Mouse (Mus musculus) embryo, embryonic 9.5 days (tissue): ENCODE results near the gene Erc2.

Experiments used
- DNase-seq: peaks from one replicate; pipeline ENCODE4 v3.0.0-alpha.2; 2017; ENCODE audit errors: extremely low spot score

Gene Erc2

GRCm38 (mm10) chr14:28288926-28289325, 666.7 kb downstream of the Erc2 start:
- no peak for DNase-seq

- DNase-seq = no peak
These were observed 671.7 kb downstream of the Erc2 start for GRCm38 (mm10) chr14:28293921-28294320.

GRCm38 (mm10) chr14:28295145-28295544, 672.9 kb downstream of the Erc2 start:
- DNase-seq = peak; percentile 34

DNA sequence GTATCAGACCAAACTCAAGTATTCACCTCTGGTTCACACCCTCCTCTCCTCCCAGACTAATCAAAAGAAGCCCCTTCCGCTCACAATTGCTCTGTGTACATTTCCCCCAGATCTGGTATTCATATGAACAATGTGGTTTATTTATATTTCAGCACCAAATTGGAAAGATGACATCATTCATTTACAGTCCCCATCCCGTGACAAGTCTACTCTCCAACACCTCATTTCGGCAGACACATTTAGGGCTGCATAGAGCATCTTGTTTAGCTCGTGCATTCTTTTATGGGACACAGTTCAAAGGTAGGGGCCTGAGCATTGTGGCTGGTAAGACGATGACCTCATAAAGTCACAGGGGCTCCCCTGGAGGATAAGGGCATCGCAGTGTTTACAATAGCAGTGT, 677.9 kb downstream of the Erc2 start:
- no peak for DNase-seq

- DNase-seq = peak; percentile 22
These were observed 679.0 kb downstream of the Erc2 start for GRCm38 (mm10) chr14:28301251-28301650.

DNA sequence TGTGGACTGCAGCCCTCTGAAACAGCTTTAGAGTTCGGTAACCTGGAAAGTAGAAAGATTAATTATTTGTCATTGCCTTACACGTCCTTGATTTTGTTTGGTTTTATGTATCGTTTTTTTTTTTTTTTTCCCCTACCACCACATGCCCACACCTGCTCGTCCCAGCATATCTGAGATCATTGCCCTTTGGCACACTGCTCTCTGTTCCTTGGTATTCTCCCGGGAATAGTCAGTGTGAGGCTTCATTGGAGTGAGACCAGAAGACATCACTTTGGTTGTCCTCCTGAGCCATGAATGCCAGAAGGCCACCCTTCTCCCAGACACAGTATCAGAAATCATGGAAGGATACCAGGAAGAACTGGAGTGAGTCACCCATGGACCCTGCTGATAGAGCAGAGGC, 681.9 kb downstream of the Erc2 start:
- no peak for DNase-seq

- no peak for DNase-seq
These were observed 686.4 kb downstream of the Erc2 start for GRCm38 (mm10) chr14:28308661-28309060.

- no peak for DNase-seq
These were observed 694.6 kb downstream of the Erc2 start for GRCm38 (mm10) chr14:28316851-28317250.

DNA sequence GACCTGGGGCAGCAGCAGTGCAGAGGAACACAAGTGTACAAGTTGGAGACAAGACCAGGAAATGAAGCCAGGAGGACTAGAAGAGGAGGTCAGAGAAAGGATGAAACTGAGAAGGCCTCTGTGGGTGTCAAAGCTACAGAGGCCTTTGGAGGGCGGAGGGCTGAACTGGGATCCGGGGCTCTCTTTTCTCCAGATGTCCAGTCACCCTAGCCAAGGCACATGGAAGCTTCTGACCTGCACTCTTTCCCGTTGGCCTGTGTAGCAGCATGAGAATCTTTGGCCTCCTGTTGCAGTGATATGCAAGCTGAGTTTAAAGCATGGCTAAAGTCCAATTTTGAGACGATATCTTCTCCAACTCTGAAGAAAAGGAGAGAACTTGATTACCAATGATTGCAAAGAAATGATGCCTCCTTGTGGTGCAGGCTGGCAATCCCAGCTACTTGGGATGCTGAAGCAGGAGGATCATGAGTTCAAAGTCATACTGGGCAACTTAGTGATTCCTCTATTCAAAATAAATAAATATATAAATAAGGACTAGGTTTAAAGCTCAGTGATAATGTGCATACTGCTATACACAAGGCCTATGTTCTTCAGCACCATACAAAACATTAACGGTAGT, 699.8 kb downstream of the Erc2 start:
- no peak for DNase-seq

DNA sequence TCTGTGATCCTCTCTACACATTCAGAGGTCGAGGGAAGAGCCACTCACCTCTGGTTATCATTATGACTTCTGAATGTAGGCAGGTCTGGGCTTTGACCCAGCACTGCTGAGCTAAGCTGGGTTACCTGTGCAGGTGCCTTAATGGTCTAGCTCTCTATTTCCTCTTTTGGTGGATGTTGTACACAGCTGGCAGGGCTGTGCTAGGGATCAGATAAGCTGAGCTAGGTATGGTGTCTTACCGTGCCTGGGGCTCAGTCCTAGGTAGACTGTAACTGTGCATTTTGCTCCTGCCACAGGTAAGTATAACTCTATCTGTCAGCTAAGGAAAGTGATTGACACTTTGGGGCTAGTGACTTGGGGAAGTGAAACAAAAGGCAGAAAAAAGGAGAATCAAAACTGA, 701.0 kb downstream of the Erc2 start:
- DNase-seq = no peak

GRCm38 (mm10) chr14:28323727-28324126, 701.5 kb downstream of the Erc2 start:
- DNase-seq = no peak

DNA sequence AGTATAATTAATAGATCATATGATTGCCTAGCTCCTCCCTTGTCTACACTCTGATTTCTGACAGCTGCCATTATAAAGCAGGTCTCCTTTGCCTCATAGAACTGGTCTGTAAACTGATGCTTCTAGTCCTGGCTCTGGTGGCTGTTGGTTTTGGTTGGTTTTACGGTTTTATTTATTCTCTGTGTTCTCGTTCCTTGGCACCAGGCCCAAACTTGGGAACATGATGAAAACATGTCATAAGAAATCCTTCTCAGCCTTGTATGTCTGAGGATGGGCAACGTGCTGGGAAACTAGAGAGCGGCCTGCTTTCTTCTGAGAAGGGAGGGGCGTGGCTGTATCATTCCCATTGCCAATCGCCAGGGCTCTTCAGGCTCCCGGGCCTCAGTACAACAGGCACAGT, 704.2 kb downstream of the Erc2 start:
- DNase-seq = no peak

- no peak for DNase-seq
These were observed 706.3 kb downstream of the Erc2 start for GRCm38 (mm10) chr14:28328512-28328911.

- no peak for DNase-seq
These were observed 708.9 kb downstream of the Erc2 start for GRCm38 (mm10) chr14:28331108-28331507.

DNA sequence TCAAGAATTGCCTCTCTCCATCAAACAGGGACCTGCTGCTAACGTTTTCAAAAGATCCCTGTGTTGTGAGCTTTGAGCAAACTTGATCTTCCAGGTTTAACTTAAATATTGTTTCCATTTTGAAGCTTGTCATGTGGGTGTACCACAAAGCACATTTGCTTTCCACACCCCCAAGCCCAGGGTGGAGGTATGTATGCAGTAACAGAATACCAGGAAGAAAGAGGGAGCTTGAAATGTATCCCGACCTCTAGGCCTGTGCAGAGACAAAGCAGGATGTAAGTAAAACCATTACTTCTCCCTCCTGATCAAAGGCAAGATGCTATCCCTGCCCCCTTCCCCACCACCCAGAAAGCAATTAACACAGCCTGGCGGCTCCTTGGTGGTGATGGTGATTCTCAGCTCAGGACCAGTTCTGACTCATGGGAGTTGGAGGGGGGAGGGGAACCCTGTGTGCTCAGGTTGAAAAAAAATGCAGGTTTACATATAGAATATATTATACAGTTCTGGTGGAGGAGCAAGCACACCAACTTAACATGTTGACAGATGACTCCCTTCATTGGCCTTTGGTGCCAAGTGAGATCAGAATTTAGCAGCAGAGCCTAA, 710.2 kb downstream of the Erc2 start:
- DNase-seq = peak; percentile 2

GRCm38 (mm10) chr14:28339146-28339545, 716.9 kb downstream of the Erc2 start:
- DNase-seq = no peak

- no peak for DNase-seq
These were observed 726.9 kb downstream of the Erc2 start for GRCm38 (mm10) chr14:28349129-28349528.

DNA sequence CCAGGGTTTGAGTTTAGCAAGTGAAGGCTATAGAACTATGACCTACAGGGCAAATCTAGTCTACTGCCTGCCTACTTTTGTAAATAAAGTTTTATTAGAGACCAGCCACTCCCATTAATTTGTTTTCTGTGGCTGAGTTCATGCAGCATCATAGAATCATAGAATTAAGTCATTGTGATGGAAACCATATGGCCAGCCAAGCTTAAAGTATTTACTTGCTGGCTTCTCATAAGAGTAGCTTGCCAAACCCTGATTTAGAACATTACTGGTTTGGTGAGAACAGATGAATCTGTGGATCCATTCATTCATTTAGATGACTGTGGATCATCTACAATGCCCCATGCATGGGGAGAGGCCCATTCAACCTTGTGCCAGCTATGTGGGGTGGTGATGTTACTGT, 733.8 kb downstream of the Erc2 start:
- no peak for DNase-seq

DNA sequence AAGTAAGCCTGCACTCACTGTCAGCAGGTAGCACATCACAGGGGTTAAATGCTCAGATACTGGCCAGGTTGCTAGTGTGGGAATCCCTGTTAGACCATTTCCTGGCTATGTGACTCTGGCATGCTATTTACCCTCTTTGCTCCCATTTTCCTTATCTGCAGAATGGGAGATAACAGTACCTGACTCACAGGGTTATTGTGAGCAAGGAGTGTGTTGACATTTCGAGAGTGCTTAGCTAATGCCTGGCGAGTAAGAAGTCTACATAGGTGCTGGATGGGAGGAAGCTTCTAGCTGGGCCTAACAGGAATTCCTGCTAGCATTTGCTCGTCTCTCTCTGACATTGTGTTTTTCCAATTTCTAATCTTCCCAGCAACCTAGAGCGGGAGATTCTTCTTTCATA, 737.3 kb downstream of the Erc2 start:
- DNase-seq = no peak

- DNase-seq = no peak
These were observed 737.8 kb downstream of the Erc2 start for GRCm38 (mm10) chr14:28359983-28360382.

DNA sequence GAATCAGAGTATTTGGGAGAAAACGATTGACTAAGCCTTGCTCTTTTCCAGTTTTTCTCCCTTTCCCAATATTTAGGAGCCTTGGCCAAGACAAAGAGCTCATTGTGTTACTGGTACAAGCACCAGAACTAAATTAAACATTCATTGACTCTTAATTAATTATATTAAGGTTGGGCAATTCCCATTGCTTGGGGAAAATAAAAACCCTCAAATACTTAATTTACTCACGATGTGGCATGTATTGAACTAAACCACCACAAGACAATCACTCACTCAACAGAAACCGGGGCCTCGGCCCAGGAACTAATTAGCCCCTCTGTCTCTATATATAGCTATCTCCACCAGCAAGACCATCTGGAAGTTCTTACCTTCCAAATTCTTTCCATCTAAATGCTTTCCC, 740.1 kb downstream of the Erc2 start:
- DNase-seq = no peak

GRCm38 (mm10) chr14:28370713-28371112, 748.5 kb downstream of the Erc2 start:
- no peak for DNase-seq

DNA sequence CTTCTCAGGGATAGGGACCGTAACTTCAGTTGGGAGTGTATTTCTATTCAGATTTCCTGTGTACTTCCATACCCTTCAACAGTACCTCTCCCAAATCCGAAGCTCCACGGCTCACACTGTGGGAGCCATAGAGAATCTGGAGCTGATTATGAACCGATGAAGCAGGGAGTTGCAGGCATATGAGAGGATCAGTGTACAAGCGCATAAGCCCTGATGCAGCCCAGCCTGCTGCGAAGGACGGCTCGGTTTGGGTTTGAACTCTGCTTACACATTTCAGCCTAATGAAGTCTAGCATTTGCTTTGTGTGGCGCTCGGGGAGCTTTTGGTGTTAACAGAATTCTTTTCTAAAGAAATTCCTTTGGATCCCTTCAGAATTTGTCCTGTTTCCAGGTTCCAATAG, 749.4 kb downstream of the Erc2 start:
- DNase-seq = no peak

- peak; percentile 48 for DNase-seq
These were observed 753.4 kb downstream of the Erc2 start for GRCm38 (mm10) chr14:28375642-28376091.
